Mouse (Mus musculus): ENCODE results near the gene Olfr1. TPM values are rescaled to one million over a fixed set of nuclear protein-coding genes. Genes with fewer than 3 reads are reported as not detected.

The Olfr1 gene
- total RNA-seq (2021), result not detected

DNA sequence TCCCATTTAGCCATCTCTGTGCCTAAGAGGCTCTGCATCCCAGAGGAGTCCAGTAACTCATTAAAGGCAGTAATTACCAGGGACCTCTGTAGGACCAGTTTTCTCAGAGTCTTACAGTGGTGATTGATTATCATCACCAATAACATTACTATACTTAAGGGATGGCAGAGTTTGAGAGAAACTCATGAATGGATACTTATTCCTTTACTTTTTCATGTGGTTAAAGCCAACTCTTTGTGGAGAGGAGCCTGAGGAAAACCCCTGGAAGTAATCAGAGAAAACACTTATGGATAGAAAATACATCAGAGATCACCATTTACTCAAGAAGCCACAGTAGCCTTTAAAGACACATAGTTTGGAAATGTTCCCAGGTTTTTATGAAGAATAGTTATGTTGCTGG, at the start of gene Olfr1:
TSS of gene Olfr1 (minus strand) at position 101 of the 400 bp plus-strand sequence.
- intact Hi-C loops (cut with DNase I), result no loop called here
- DNase-seq (ENCODE audit: low spot score), result no peak

DNA sequence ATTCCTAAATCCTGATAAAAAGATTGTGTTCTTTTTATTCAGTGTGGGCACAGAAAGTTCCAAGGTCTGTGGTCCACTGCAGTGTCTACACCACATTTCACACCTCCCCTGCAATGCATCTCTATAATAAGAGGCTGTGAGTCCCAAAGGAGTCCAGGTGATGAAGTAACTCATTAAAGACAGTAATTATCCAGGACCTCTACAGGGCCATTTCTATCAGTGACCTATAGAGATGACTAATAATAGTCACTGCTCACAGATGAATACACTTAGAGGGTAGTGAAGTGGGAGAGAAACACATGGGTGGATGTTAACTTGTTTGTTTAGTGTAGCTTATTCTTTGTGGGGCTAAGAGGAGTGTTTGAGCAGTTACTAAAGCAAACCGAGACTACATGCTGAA, 29.0 kb upstream of the Olfr1 start, which contains the start of gene Olfr378:
TSS of gene Olfr378 (minus strand) at position 101 of the 400 bp plus-strand sequence.
- intact Hi-C loops (cut with DNase I), result no loop called here

DNA sequence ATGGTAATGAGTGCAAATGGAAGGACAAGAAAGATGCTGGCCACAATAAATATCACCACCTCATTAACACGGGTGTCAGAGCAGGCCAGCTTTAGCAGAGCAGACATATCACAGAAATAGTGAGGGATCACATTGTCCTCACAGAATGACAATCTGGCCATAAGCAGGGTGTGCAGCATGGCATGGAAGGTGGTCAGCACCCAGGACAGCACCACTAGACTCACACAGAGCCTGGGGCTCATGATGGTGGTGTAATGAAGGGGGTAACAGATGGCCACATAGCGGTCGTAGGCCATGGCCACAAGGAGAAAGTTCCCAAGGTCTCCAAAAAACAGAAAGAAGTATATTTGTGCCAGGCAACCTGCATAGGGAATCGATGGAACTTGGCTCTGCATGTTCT, 4.0 kb downstream of the Olfr1 start:
- intact Hi-C loops (cut with DNase I), result no loop called here
- DNase-seq (ENCODE audit: low spot score), result no peak

More for the DNA sequence above, 29.0 kb upstream of the Olfr1 start, which contains the start of gene Olfr378:
- DNase-seq (ENCODE audit: low spot score), result no peak

DNA sequence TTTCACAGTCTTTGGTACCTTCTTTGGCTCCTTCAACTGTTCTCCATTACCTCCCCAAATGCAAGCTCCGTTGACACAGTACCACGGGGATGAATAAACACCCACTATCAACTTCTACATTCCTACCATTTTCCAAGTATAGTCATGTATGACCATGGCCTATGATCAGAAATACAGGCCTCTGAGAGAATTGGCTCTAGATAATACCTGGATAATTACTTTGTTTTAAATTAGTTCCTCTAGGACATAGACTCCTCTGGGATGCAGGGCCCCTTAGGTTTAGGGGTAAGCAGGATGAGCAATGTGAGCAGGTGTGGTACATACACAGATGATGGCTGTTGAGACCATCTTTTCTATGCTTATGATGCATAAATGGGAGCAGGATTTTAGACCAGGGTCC, 28.5 kb downstream of the Olfr1 start, which contains the start of gene Olfr376:
TSS of gene Olfr376 (plus strand) at position 301 of the 400 bp plus-strand sequence.
- intact Hi-C loops (cut with DNase I), result no loop called here

DNA sequence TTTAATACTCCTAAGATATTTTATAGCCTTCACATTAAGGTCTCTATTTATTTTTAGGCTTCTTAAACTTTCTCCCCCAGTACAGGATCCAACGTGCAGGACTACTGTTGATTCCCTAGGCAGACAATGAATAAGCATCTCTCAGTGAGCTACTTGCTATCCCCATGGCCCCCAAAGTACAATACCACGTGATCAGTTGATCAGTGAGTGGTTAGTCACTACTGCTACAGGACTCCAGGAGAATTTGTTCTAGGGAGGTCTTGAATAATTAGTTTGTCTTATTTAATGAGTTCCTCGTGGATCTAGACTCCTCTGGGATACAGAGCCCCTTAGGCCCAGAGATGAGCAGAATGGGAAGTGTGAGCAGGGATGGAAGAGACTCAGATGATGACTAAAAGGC, 48.9 kb downstream of the Olfr1 start, which contains the start of gene Olfr20:
TSS of gene Olfr20 (plus strand) at position 301 of the 400 bp plus-strand sequence.
- no peak for DNase-seq (ENCODE audit: low spot score)
- intact Hi-C loops (cut with DNase I), result no loop called here

More for the DNA sequence above, 28.5 kb downstream of the Olfr1 start, which contains the start of gene Olfr376:
- no peak for DNase-seq (ENCODE audit: low spot score)

Other genes starting within 250 kb of the Olfr1 start
- gene P2rx5, start 239.2 kb downstream of the Olfr1 start, total RNA-seq (2021), result 10 to 100 TPM; 13.0 to 13.3 TPM
- gene Emc6, start 222.6 kb downstream of the Olfr1 start, total RNA-seq (2021), result 10 to 100 TPM; 78.3 to 84.4 TPM
- gene Tax1bp3, start 222.5 kb downstream of the Olfr1 start, total RNA-seq (2021), result 10 to 100 TPM; 45.9 to 50.0 TPM
- gene Ctns, start 200.6 kb downstream of the Olfr1 start, total RNA-seq (2021), result 10 to 100 TPM; 12.1 to 14.3 TPM
- gene Shpk, start 200.2 kb downstream of the Olfr1 start, total RNA-seq (2021), result 1 to 10 TPM; 1.4 TPM
- not detected for gene Trpv1, start 165.3 kb downstream of the Olfr1 start, total RNA-seq (2021)
- gene Trpv3, start 132.2 kb downstream of the Olfr1 start, total RNA-seq (2021), result under 1 TPM; 0.03 to 0.05 TPM
- 1 to 10 TPM; 1.3 to 1.4 TPM for gene Aspa, start 70.0 kb downstream of the Olfr1 start, total RNA-seq (2021)
- not detected for gene Gm49340, start 69.9 kb downstream of the Olfr1 start, total RNA-seq (2021)
- gene Spata22, start 69.9 kb downstream of the Olfr1 start, total RNA-seq (2021), result not detected
- gene Olfr20, start 48.8 kb downstream of the Olfr1 start, total RNA-seq (2021), result not detected
- not detected for gene Olfr376, start 28.4 kb downstream of the Olfr1 start, total RNA-seq (2021)
- not detected for gene Olfr378, start 28.9 kb upstream of the Olfr1 start, total RNA-seq (2021)
- not detected for gene Olfr380, start 57.9 kb upstream of the Olfr1 start, total RNA-seq (2021)
- gene Olfr381, start 92.0 kb upstream of the Olfr1 start, total RNA-seq (2021), result not detected
- not detected for gene Olfr382, start 117.6 kb upstream of the Olfr1 start, total RNA-seq (2021)
- not detected for gene Olfr385, start 193.4 kb upstream of the Olfr1 start, total RNA-seq (2021)
- not detected for gene Olfr384, start 199.0 kb upstream of the Olfr1 start, total RNA-seq (2021)

Data from heart, postnatal 25 days (tissue).